Comparison of ENCODE assay signal across 27 mouse cellular contexts in the genomic region with DNA sequence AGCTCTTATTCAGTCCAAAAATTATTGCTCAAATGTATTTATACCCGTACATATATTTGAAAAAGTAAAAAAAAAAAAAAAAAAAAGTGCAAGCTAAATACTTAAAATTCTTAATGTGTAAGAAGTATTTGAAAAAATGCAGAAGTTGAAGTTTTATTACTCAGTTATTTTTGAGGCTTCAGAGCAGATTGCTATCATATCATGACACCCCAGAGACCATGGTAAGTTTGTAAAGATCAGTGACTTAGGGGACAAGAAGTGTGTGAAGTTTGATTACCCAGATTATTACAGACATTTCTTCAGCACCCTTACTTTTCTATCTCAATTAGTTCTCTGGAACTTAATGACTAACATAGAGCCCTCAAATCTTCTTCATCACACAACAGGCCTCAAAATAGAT. TPM values are rescaled to one million over a fixed set of nuclear protein-coding genes. Genes with fewer than 3 reads are reported as not detected.
"Had no signal": no experiment of that assay in that cellular context is flagged by ENCODE, and none has a peak within 500 bp of the region (broad histone marks: within the 10 kb centered on the region; RNA-seq: fewer than 3 reads in every experiment).

No protein-coding gene starts in this region.

- H3K4me3 ChIP-seq: embryonic facial prominence, embryonic 10.5 days; embryonic facial prominence, embryonic 12.5 days; embryonic facial prominence, embryonic 13.5 days; embryonic facial prominence, embryonic 15.5 days; erythroblast, embryonic 14.5 days; forebrain, embryonic 10.5 days; forebrain, embryonic 12.5 days; forebrain, embryonic 13.5 days; forebrain, embryonic 15.5 days; gastrocnemius, adult 2 months; heart, adult 2 months had no signal

- H3K36me3 ChIP-seq: embryonic facial prominence, embryonic 10.5 days; embryonic facial prominence, embryonic 12.5 days; embryonic facial prominence, embryonic 13.5 days; embryonic facial prominence, embryonic 15.5 days; forebrain, embryonic 12.5 days; forebrain, embryonic 15.5 days had no signal

- H3K27ac ChIP-seq: embryonic facial prominence, embryonic 10.5 days; embryonic facial prominence, embryonic 12.5 days; embryonic facial prominence, embryonic 13.5 days; embryonic facial prominence, embryonic 15.5 days; forebrain, embryonic 10.5 days; forebrain, embryonic 12.5 days; forebrain, embryonic 13.5 days; forebrain, embryonic 15.5 days; gastrocnemius, adult 2 months; heart, adult 2 months had no signal

- H3K9ac ChIP-seq: embryonic facial prominence, embryonic 12.5 days; embryonic facial prominence, embryonic 13.5 days; embryonic facial prominence, embryonic 15.5 days; forebrain, embryonic 12.5 days; forebrain, embryonic 13.5 days; forebrain, embryonic 15.5 days; forebrain, postnatal 0 days had no signal

- DNase-seq: cerebellum, adult 9-10 months; cerebellum, adult 9-11 months; cerebellum, postnatal 10 days; cerebellum, postnatal 14 days; cerebellum, postnatal 25 days; cerebellum, postnatal 36 days; embryo, embryonic 11 days; forebrain, postnatal 0 days; gastrocnemius, adult 2 months; gastrocnemius, postnatal 10 days; gastrocnemius, postnatal 14 days; gastrocnemius, postnatal 25 days; gastrocnemius, postnatal 36 days; heart, adult 11 months; heart, adult 18-20 months; heart, adult 2 months had no signal

- H3K4me1 ChIP-seq: embryonic facial prominence, embryonic 10.5 days; embryonic facial prominence, embryonic 12.5 days; embryonic facial prominence, embryonic 13.5 days; embryonic facial prominence, embryonic 15.5 days; forebrain, embryonic 10.5 days; forebrain, embryonic 12.5 days; forebrain, embryonic 13.5 days; forebrain, embryonic 15.5 days had no signal

- H3K9me3 ChIP-seq: embryonic facial prominence, embryonic 15.5 days; forebrain, embryonic 15.5 days had no signal

- H3K27me3 ChIP-seq: embryonic facial prominence, embryonic 12.5 days; embryonic facial prominence, embryonic 13.5 days; embryonic facial prominence, embryonic 15.5 days; forebrain, embryonic 12.5 days; forebrain, embryonic 13.5 days; forebrain, embryonic 15.5 days had no signal

RNA-seq across cellular contexts. Expression of gene Kcnt2, which starts 58.3 kb away (rescaled TPM):
- total RNA-seq: common myeloid progenitor, adult 5-6 weeks; granulocyte monocyte progenitor cell, adult 5-6 weeks had no signal
- polyA plus RNA-seq: erythroblast, embryonic 14.5 days had no signal
